Mouse (Mus musculus) G1E (cell line): ENCODE measurements around the gene Usp31. TPM values are rescaled to one million over a fixed set of nuclear protein-coding genes. Genes with fewer than 3 reads are reported as not detected.

Source experiments
- ATAC-seq: 2 replicates; pipeline ENCODE4 v1.8.0; 2016; ENCODE audit warnings: mild to moderate bottlenecking; ENCODE audit not compliant: insufficient number of reproducible peaks, poor library complexity, low FRiP score, severe bottlenecking; ENCODE audit errors: extremely low read depth
- DNase-seq: peaks from one replicate; pipeline ENCODE4 v3.0.0; 2012; ENCODE audit warnings: low spot score
- H3K27me3 ChIP-seq: 2 replicates; pipeline ENCODE4 v1.6.1; 2012; ENCODE audit warnings: mild to moderate bottlenecking, low read length, inconsistent platforms; ENCODE audit not compliant: insufficient read depth
- H3K36me3 ChIP-seq: replicated peaks from 2 replicates; pipeline ENCODE3; 2012; ENCODE audit warnings: mild to moderate bottlenecking, inconsistent platforms
- H3K4me1 ChIP-seq: 2 replicates; pipeline ENCODE4 v1.6.1; 2012; ENCODE audit warnings: low read depth, low read length, inconsistent platforms, mixed read lengths; ENCODE audit not compliant: insufficient read depth
- H3K4me3 ChIP-seq: 2 replicates; pipeline ENCODE4 v1.5.1; 2012; ENCODE audit warnings: low read depth, mild to moderate bottlenecking, inconsistent platforms, low read length, moderate library complexity, mixed read lengths
- H3K9me3 ChIP-seq: replicated peaks from 2 replicates; pipeline ENCODE4 v1.6.1; 2012; ENCODE audit warnings: inconsistent platforms
- CTCF ChIP-seq: IDR thresholded peaks from 2 replicates; pipeline ENCODE4 v1.5.1; 2012; ENCODE audit warnings: low read depth, low read length, inconsistent platforms, mixed read lengths
- GATA1 ChIP-seq: IDR thresholded peaks from 2 replicates; pipeline ENCODE4 v1.6.1; 2012; ENCODE audit warnings: borderline replicate concordance, low read length, inconsistent platforms, mixed read lengths
- GATA2 ChIP-seq: IDR thresholded peaks from 2 replicates; pipeline ENCODE4 v1.6.1; 2012; ENCODE audit warnings: low read depth, low read length, inconsistent platforms, borderline replicate concordance
- POLR2AphosphoS5 ChIP-seq: IDR thresholded peaks from 2 replicates; pipeline ENCODE4 v1.6.1; 2012; ENCODE audit warnings: low read depth, low read length, inconsistent platforms; ENCODE audit not compliant: insufficient replicate concordance
- TAL1 ChIP-seq: conservative IDR thresholded peaks from 2 replicates; pipeline ENCODE4 v1.6.1; 2012; ENCODE audit warnings: low read depth, low read length, inconsistent platforms, mixed read lengths
- polyA plus RNA-seq: library from polyadenylated mRNA; stranded (reverse); fragments of >175 nt; gene quantifications from 2 replicates; pipeline ENCODE4 v1.2.3, GENCODE M21; 2012
- total RNA-seq, 2 experiments: library from RNA; stranded (forward) in 1 of 2; stranded (reverse) in 1 of 2; fragments of 200-1000 nt in 1 of 2; fragments of >200 nt in 1 of 2; fragmentation: Nextera tagmentation in 1 of 2; gene quantifications; 2 replicates each; pipeline ENCODE4 v1.2.3; 2014 to 2017

The Usp31 gene
- total and polyA plus RNA-seq, 3 experiments = 1.4 to 15.5 (median 13.4) TPM

DNA sequence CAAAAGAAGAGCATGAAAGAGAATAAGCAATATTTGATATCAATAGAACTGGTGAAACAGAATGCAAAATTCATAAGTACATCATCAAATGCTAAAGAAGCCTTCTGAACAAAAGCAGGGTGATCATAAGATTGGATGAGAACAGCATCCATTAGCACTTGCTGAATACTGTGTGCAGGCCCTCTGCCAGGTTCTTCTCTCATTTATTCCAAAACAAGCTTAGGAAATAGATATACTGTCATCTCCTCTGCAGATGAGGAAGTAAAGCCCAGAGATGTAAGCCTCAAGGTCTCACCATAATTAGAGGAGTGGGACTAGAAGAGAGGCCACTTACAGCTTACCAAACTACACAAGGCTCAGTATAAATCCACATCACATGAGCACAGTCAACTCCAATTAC is 7.8 kb downstream of the Usp31 start:
- Histone ChIP-seq H3K9me3 (no peaks in the 10 kb centered on the region), H3K4me3 (no peak overlapping the region), H3K4me1 (peaks cover 26% of the 10 kb centered on the region), H3K36me3 (peaks cover 54% of the 10 kb centered on the region), H3K27me3 (no peaks in the 10 kb centered on the region)
- TF ChIP-seq TAL1 (no peak), GATA1 (no peak), CTCF (no peak), POLR2AphosphoS5 (no peak), GATA2 (no peak)
- DNase-seq = no peak
- ATAC-seq = no peak

DNA sequence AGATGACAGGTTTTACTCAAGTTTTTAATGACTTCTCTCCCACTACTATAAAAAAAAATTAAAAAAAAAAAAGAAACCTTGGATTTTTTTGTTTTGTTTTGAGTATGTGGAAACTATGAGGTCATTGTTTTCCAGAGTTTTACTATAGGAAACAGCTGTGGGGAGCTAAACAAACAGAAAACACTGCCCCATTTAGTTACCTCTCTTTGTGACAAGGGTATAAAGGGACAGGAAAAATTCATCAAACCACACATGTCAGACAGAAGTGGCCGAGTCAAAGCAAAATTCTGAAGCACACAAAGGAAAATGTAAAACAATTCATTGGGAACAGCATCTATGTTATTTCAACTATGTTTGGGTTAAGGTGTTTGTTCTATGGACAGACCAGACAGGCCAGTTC is 9.5 kb downstream of the Usp31 start:
- peaks cover 16% of the 10 kb centered on the region for H3K4me1 ChIP-seq
- H3K4me3 ChIP-seq = no peak overlapping the region
- no peaks in the 10 kb centered on the region for H3K9me3 ChIP-seq
- peaks cover 42% of the 10 kb centered on the region for H3K36me3 ChIP-seq
- DNase-seq (no peak), ATAC-seq (no peak)
- no peaks in the 10 kb centered on the region for H3K27me3 ChIP-seq
- no peak for TF ChIP-seq TAL1
- TF ChIP-seq POLR2AphosphoS5 = no peak
- TF ChIP-seq GATA2 = no peak
- no peak for TF ChIP-seq GATA1
- no peak for TF ChIP-seq CTCF

DNA sequence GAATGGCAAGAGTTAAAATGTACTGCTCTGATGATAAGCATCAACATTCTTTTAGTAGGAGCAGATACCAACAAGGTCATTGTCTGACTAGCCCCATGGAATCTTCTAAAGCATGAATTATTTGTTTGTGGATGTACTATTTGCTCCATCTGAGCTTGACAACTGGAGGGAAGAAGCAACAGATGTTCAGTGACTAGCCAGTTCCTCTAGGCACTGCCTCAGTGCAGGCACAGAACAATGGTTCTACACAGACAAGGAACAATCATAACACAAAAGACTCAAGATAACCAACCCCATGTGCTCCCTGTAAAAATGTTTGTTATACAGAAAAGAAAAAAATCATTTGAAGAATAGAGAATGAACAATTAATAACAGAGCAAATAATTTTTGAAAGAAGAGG is 9.9 kb downstream of the Usp31 start:
- H3K27me3 ChIP-seq = no peaks in the 10 kb centered on the region
- H3K36me3 ChIP-seq = peaks cover 38% of the 10 kb centered on the region
- peaks cover 14% of the 10 kb centered on the region for H3K4me1 ChIP-seq
- H3K9me3 ChIP-seq = no peaks in the 10 kb centered on the region
- no peak for TF ChIP-seq CTCF
- no peak for ATAC-seq
- H3K4me3 ChIP-seq = no peak overlapping the region
- no peak for DNase-seq

- no peak for DNase-seq
- ATAC-seq = no peak
- Histone ChIP-seq H3K36me3 (peaks cover 23% of the 10 kb centered on the region), H3K4me3 (no peak overlapping the region), H3K27me3 (no peaks in the 10 kb centered on the region), H3K4me1 (peaks cover 4% of the 10 kb centered on the region; the same call in 1 of the 2 replicates), H3K9me3 (no peaks in the 10 kb centered on the region)
- no peak for TF ChIP-seq POLR2AphosphoS5
Measured at GRCm38 (mm10) chr7:121691803-121692202, 15.2 kb downstream of the Usp31 start.

DNA sequence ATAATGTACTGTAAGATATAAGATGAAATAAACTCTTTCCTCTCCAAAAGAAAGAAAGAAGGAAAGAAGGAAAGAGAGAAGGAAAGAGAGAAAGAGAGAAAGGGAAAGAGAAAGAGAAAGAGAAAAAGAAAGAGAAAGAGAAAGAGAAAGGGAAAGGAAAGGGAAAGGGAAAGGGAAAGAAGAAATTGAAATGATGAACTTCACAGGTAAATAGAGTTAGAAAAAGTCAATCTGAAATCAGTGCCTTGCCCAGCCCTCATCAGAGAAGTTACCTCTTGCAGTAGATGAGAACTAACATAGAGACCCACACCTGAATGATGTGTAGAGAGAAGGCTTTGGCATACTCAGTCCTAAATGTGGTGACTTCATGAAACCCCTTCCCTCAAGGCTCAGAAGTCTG is 17.7 kb downstream of the Usp31 start:
- Histone ChIP-seq H3K27me3 (no peaks in the 10 kb centered on the region), H3K4me3 (no peak overlapping the region), H3K9me3 (no peaks in the 10 kb centered on the region), H3K4me1 (peaks cover 4% of the 10 kb centered on the region; the same call in 1 of the 2 replicates), H3K36me3 (peaks cover 21% of the 10 kb centered on the region)
- no peak for DNase-seq
- ATAC-seq = no peak
- TF ChIP-seq CTCF (no peak), TAL1 (no peak), POLR2AphosphoS5 (no peak), GATA1 (no peak), GATA2 (no peak)

GRCm38 (mm10) chr7:121685140-121685984 is 21.7 kb downstream of the Usp31 start:
- Histone ChIP-seq H3K4me3 (no peak overlapping the region), H3K9me3 (no peaks in the 10 kb centered on the region), H3K36me3 (peaks cover 23% of the 10 kb centered on the region), H3K27me3 (no peaks in the 10 kb centered on the region), H3K4me1 (peaks cover 4% of the 10 kb centered on the region; the same call in 1 of the 2 replicates)
- no peak for DNase-seq
- no peak for ATAC-seq
- TF ChIP-seq GATA1 (no peak), TAL1 (no peak), POLR2AphosphoS5 (no peak), CTCF (no peak), GATA2 (no peak)

DNA sequence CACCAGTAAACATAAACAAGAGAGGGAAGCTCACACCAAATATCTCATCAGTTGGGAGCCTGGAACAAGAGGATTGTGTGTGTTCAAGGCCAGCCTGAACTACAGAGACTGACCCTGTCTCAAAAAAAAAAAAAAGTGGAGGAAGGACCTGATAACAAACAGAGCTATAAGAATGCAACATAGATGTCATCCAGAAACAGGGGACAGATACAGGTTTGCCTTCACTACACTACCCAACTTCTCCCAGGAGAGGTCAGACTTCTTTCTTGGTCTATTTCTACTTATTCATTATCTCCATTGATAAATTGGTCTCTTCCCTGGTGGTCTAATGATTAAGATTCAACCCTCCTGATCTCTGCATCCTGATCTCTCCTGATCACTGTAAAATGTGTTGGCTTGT is 25.9 kb downstream of the Usp31 start:
- DNase-seq = no peak
- no peaks in the 10 kb centered on the region for H3K4me1 ChIP-seq
- H3K27me3 ChIP-seq = no peaks in the 10 kb centered on the region
- TF ChIP-seq GATA1 = no peak
- no peak for TF ChIP-seq POLR2AphosphoS5
- TF ChIP-seq TAL1 = no peak
- no peak for TF ChIP-seq CTCF
- no peak for TF ChIP-seq GATA2
- no peak overlapping the region for H3K4me3 ChIP-seq
- peaks cover 43% of the 10 kb centered on the region for H3K36me3 ChIP-seq
- H3K9me3 ChIP-seq = no peaks in the 10 kb centered on the region
- ATAC-seq = no peak
